Mouse (Mus musculus) E14TG2a.4 (cell line): ENCODE measurements around the gene Sh3d19.
A peak's percentile ranks its signal among the peaks of the same experiment; 100 is the strongest.

Experiments
- CTCF ChIP-seq: conservative IDR thresholded peaks from 2 replicates; pipeline ENCODE4 v1.5.1; 2014; ENCODE audit warnings: low read length
- NANOG ChIP-seq: IDR thresholded peaks from 2 replicates; pipeline ENCODE4 v1.6.1; 2014; ENCODE audit warnings: borderline replicate concordance, low read length, mixed read lengths
- POU5F1 ChIP-seq: IDR thresholded peaks from 2 replicates; pipeline ENCODE4 v1.6.1; 2014; ENCODE audit warnings: low read length, borderline replicate concordance

DNA sequence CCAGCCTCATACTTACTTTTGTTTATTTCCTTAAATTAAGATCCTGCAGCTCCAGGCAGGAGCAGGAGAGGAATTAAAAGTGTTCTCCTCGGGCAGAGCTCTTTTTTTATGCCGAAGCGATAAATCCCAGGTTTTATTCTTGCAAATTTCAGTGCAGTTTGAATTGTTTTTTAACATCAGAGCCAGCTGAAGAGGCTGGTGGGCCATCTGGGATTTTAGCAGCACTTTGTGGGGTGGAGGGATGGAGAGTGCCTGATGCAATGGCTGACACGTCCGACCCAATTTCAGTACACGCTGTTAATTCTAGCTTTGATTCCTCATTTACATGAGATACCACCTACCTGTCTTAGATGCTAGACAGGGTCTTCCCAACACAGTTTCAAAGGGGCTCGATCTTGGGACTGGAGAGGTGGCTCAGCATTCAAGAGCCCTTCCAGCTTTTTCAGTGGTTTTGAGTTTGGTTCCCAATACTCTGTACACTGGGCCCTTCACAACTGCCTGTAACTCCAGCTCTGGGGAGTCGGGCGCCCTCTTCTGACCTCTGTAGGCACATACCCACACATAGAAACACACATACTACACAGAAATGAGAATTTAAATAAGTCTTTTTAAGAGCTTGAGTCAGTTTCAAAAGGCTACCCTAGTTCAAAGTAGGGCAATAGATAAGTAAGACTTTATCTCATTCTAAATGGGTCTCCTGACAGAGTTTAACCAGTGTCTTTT is 76.9 kb downstream of the Sh3d19 start:
- TF ChIP-seq CTCF: peak; percentile 61
- no peak for TF ChIP-seq NANOG
- no peak for TF ChIP-seq POU5F1
